Mouse (Mus musculus) embryonic facial prominence, embryonic 10.5 days (tissue): ENCODE results near the gene Fam243. TPM values are rescaled to one million over a fixed set of nuclear protein-coding genes. Genes with fewer than 3 reads are reported as not detected.
A peak's percentile ranks its signal among the peaks of the same experiment; 100 is the strongest.

Experiments used
- DNase-seq: peaks from one replicate; pipeline ENCODE4 v3.0.0-alpha.2; 2017; ENCODE audit warnings: low spot score
- H3K27ac ChIP-seq: fragments of 300-500 bp; sonication (generic); replicated peaks from 2 replicates; pipeline ENCODE4 v1.5.1; 2016; ENCODE audit warnings: mild to moderate bottlenecking
- H3K27me3 ChIP-seq: fragments of 300-500 bp; sonication (generic); replicated peaks from 2 replicates; pipeline ENCODE4 v1.6.1; 2016; ENCODE audit warnings: low read depth, mild to moderate bottlenecking; ENCODE audit not compliant: poor library complexity, severe bottlenecking
- H3K36me3 ChIP-seq: fragments of 300-500 bp; sonication (generic); replicated peaks from 2 replicates; pipeline ENCODE4 v1.6.1; 2016; ENCODE audit warnings: mild to moderate bottlenecking, moderate library complexity
- H3K4me1 ChIP-seq: fragments of 300-500 bp; sonication (generic); 2 replicates; pipeline ENCODE4 v1.6.1; 2016
- H3K4me3 ChIP-seq: fragments of 300-500 bp; sonication (generic); 2 replicates; pipeline ENCODE4 v1.5.1; 2016; ENCODE audit warnings: mild to moderate bottlenecking, moderate library complexity
- H3K9me3 ChIP-seq: fragments of 300-500 bp; sonication (generic); 2 replicates; pipeline ENCODE4 v1.6.1; 2016; ENCODE audit warnings: mild to moderate bottlenecking
- WGBS: fragments of 180-500 bp; shearing (Covaris S2); methylation state at CpG from one replicate; pipeline ENCODE4 v1.1.7; 2016; 5-methylcytosine and 5-hydroxymethylcytosine counted together
- polyA plus RNA-seq: library from polyadenylated mRNA; unstranded; fragments of >200 nt; fragmentation: Nextera tagmentation; extraction: Ambion mirVana; gene quantifications from 2 replicates; pipeline ENCODE4 v1.2.1, GENCODE M21; 2016

Gene Fam243
- polyA plus RNA-seq, 1 experiment from 2014 or later = not detected

GRCm38 (mm10) chr16:92290045-92290444, 31.2 kb downstream of the Fam243 start:
- Histone ChIP-seq H3K4me3 (no peak overlapping the region), H3K27me3 (peaks cover 8% of the 10 kb centered on the region; the same call in 1 of the 2 replicates), H3K9me3 (no peaks in the 10 kb centered on the region), H3K4me1 (peaks cover 15% of the 10 kb centered on the region), H3K27ac (no peak overlapping the region), H3K36me3 (no peaks in the 10 kb centered on the region)
- no peak for DNase-seq

- no peaks in the 10 kb centered on the region for H3K36me3 ChIP-seq
- 87% methylated on average over 9 of the region's 9 CpGs for WGBS
- peaks cover 12% of the 10 kb centered on the region; the same call in 1 of the 2 replicates for H3K4me1 ChIP-seq
- no peak overlapping the region for H3K27ac ChIP-seq
- H3K4me3 ChIP-seq = no peak overlapping the region
- H3K9me3 ChIP-seq = no peaks in the 10 kb centered on the region
- DNase-seq = no peak
- H3K27me3 ChIP-seq = peaks cover 8% of the 10 kb centered on the region; the same call in 1 of the 2 replicates
Observed at GRCm38 (mm10) chr16:92288778-92289177, 32.5 kb downstream of the Fam243 start.

DNA sequence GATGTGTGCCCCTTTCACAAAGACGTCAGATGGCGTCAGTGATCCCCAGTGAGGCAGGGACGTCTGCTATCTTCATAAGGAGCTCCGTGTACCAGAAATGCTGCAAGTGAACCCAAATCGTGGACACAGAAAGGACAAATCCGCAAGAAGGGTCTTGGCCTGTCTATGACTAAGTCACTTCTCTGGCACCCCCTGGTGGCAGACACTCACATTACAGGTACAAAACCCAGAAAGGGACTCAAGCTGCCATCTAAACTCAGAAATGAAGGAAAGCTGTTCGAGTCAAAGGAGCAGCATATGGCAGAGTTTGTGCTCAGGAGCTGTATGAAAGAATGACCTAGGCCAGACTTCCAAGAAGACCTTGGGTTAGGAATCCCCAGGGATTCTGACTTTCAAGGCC, 34.6 kb downstream of the Fam243 start:
- Histone ChIP-seq H3K27ac (no peak overlapping the region), H3K9me3 (no peaks in the 10 kb centered on the region), H3K4me3 (no peak overlapping the region), H3K27me3 (peaks cover 8% of the 10 kb centered on the region; the same call in 1 of the 2 replicates), H3K36me3 (no peaks in the 10 kb centered on the region), H3K4me1 (peaks cover 16% of the 10 kb centered on the region)
- 17% methylated on average over 7 of the region's 7 CpGs for WGBS
- peak; percentile 89 for DNase-seq

GRCm38 (mm10) chr16:92285068-92285467, 36.2 kb downstream of the Fam243 start:
- H3K27me3 ChIP-seq = peaks cover 8% of the 10 kb centered on the region; the same call in 1 of the 2 replicates
- no peak overlapping the region for H3K27ac ChIP-seq
- peaks cover 16% of the 10 kb centered on the region for H3K4me1 ChIP-seq
- no peak overlapping the region for H3K4me3 ChIP-seq
- 58% methylated on average over 10 of the region's 10 CpGs for WGBS
- H3K36me3 ChIP-seq = no peaks in the 10 kb centered on the region
- no peaks in the 10 kb centered on the region for H3K9me3 ChIP-seq
- no peak for DNase-seq

GRCm38 (mm10) chr16:92282671-92283070, 38.6 kb downstream of the Fam243 start:
- H3K4me3 ChIP-seq = no peak overlapping the region
- H3K27ac ChIP-seq = no peak overlapping the region
- peaks cover 16% of the 10 kb centered on the region for H3K4me1 ChIP-seq
- DNase-seq = no peak
- no peaks in the 10 kb centered on the region for H3K36me3 ChIP-seq
- WGBS = 73% methylated on average over 5 of the region's 5 CpGs
- peaks cover 8% of the 10 kb centered on the region; the same call in 1 of the 2 replicates for H3K27me3 ChIP-seq
- no peaks in the 10 kb centered on the region for H3K9me3 ChIP-seq

DNA sequence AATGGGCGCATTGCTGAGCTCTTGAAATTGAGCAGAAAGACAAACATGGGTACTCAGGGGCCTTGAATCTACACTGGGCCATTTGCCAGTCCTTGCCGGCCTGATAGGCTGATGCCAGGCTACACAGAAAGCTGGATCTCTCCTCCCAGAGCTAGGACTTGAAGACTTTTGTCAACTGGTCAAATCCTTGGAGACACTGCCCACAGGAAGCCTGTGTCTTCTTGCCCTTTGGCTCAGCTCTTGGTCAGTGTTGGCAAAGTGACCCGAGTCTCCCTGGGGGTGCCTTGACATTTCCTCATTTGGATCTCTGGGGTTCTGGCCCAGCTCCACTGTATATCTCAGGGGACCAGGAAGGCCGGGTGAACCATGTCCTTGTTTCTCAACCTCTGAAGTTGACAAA, 45.7 kb downstream of the Fam243 start:
- Histone ChIP-seq H3K4me1 (no peaks in the 10 kb centered on the region), H3K27me3 (no peaks in the 10 kb centered on the region), H3K27ac (no peak overlapping the region), H3K9me3 (no peaks in the 10 kb centered on the region), H3K36me3 (no peaks in the 10 kb centered on the region), H3K4me3 (no peak overlapping the region)
- WGBS = 82% methylated on average over 4 of the region's 4 CpGs
- DNase-seq = no peak

- no peaks in the 10 kb centered on the region for H3K4me1 ChIP-seq
- H3K27me3 ChIP-seq = no peaks in the 10 kb centered on the region
- H3K36me3 ChIP-seq = no peaks in the 10 kb centered on the region
- H3K27ac ChIP-seq = no peak overlapping the region
- no peaks in the 10 kb centered on the region for H3K9me3 ChIP-seq
- no peak overlapping the region for H3K4me3 ChIP-seq
- 74% methylated on average over 5 of the region's 5 CpGs for WGBS
- DNase-seq = no peak
Observed at GRCm38 (mm10) chr16:92274516-92274915, 46.7 kb downstream of the Fam243 start.

Other genes starting within 250 kb of the Fam243 start
- gene Kcne2, start 29.1 kb downstream of the Fam243 start, polyA plus RNA-seq = 0.38 and 0.47 TPM in 2 replicates
- 122 and 125 TPM in 2 replicates for gene Smim11, start 20.2 kb downstream of the Fam243 start, polyA plus RNA-seq
- 0.29 and 1.1 TPM in 2 replicates for gene Kcne1, start 38.0 kb upstream of the Fam243 start, polyA plus RNA-seq
- 32.8 and 38.2 TPM in 2 replicates for gene Rcan1, start 149.4 kb upstream of the Fam243 start, polyA plus RNA-seq
- 5.0 and 5.6 TPM in 2 replicates for gene Clic6, start 164.3 kb upstream of the Fam243 start, polyA plus RNA-seq